Mouse (Mus musculus) heart, embryonic 13.5 days (tissue): ENCODE data around the gene Fgfr2. TPM values are rescaled to one million over a fixed set of nuclear protein-coding genes. Genes with fewer than 3 reads are reported as not detected.

Source experiments
- ATAC-seq: fragments of 200-750 bp; cut with Nextera tagmentation; 2 replicates; pipeline ENCODE4 v1.8.0; 2017; ENCODE audit warnings: moderate TSS enrichment; ENCODE audit not compliant: insufficient number of reproducible peaks, low FRiP score, low TSS enrichment; ENCODE audit errors: extremely low read depth
- H3K27ac ChIP-seq: fragments of 300-500 bp; sonication (generic); replicated peaks from 2 replicates; pipeline ENCODE4 v1.5.1; 2015; ENCODE audit warnings: moderate library complexity, mild to moderate bottlenecking, inconsistent platforms
- H3K27me3 ChIP-seq: fragments of 300-500 bp; sonication (generic); replicated peaks from 2 replicates; pipeline ENCODE4 v1.6.1; 2015; ENCODE audit warnings: mild to moderate bottlenecking, inconsistent platforms
- H3K36me3 ChIP-seq: fragments of 300-500 bp; sonication (generic); 2 replicates; pipeline ENCODE4 v1.6.1; 2015; ENCODE audit warnings: mild to moderate bottlenecking, inconsistent platforms
- H3K4me1 ChIP-seq: fragments of 300-500 bp; sonication (generic); 2 replicates; pipeline ENCODE4 v1.6.1; 2015; ENCODE audit warnings: inconsistent platforms
- H3K4me2 ChIP-seq: fragments of 300-500 bp; sonication (generic); 2 replicates; pipeline ENCODE4 v1.6.1; 2015; ENCODE audit warnings: inconsistent platforms, mild to moderate bottlenecking, moderate library complexity
- H3K4me3 ChIP-seq: fragments of 300-500 bp; sonication (generic); 2 replicates; pipeline ENCODE4 v1.5.1; 2015; ENCODE audit warnings: moderate library complexity, mild to moderate bottlenecking, inconsistent platforms
- H3K9ac ChIP-seq: fragments of 300-500 bp; sonication (generic); 2 replicates; pipeline ENCODE4 v1.6.1; 2015; ENCODE audit warnings: inconsistent platforms, mild to moderate bottlenecking, moderate library complexity
- H3K9me3 ChIP-seq: fragments of 300-500 bp; sonication (generic); 2 replicates; pipeline ENCODE4 v1.6.1; 2016; ENCODE audit warnings: inconsistent platforms
- WGBS: fragments of 180-500 bp; shearing (Covaris S2); methylation state at CpG from one replicate; pipeline ENCODE4 v1.1.7; 2015; ENCODE audit warnings: mixed read lengths; 5-methylcytosine and 5-hydroxymethylcytosine counted together
- polyA plus RNA-seq: library from polyadenylated mRNA; unstranded; fragments of >200 nt; fragmentation: Nextera tagmentation; extraction: Ambion mirVana; gene quantifications from 2 replicates; pipeline ENCODE4 v1.2.1, GENCODE M21; 2015

Fgfr2 gene
- polyA plus RNA-seq, 1 experiment from 2014 or later, result 22.5 TPM

GRCm38 (mm10) chr7:132931560-132932351 is 191.4 kb downstream of the Fgfr2 start:
- no peaks in the 10 kb centered on the region for H3K9me3 ChIP-seq
- under 1% methylated on average over 54 of the region's 55 CpGs for WGBS
- peak overlapping the region; percentile 98 for H3K27ac ChIP-seq
- ATAC-seq, result no peak
- H3K36me3 ChIP-seq, result no peaks in the 10 kb centered on the region
- H3K27me3 ChIP-seq, result no peaks in the 10 kb centered on the region
- H3K4me2 ChIP-seq, result peak overlapping the region; percentile 75
- peak overlapping the region; percentile 99 for H3K9ac ChIP-seq
- peak overlapping the region; percentile 96 for H3K4me3 ChIP-seq
- H3K4me1 ChIP-seq, result peaks cover 19% of the 10 kb centered on the region

- H3K36me3 ChIP-seq, result no peaks in the 10 kb centered on the region
- no peaks in the 10 kb centered on the region for H3K9me3 ChIP-seq
- under 1% methylated on average over 63 of the region's 93 CpGs for WGBS
- H3K27me3 ChIP-seq, result no peaks in the 10 kb centered on the region
- H3K4me2 ChIP-seq, result peak within 1 kb of the TSS; percentile 75
- ATAC-seq, result peak; percentile 100
- peak within 1 kb of the TSS; percentile 96 for H3K4me3 ChIP-seq
- peak within 1 kb of the TSS; percentile 99 for H3K9ac ChIP-seq
- peaks cover 19% of the 10 kb centered on the region for H3K4me1 ChIP-seq
- peak within 1 kb of the TSS; percentile 98 for H3K27ac ChIP-seq
Observed at GRCm38 (mm10) chr7:132930850-132931559, 192.1 kb downstream of the Fgfr2 start, which contains the start of gene Zranb1. Gene Zranb1, plus strand, starts transcription at chr7:132931142.

GRCm38 (mm10) chr7:132930055-132930454 is 193.1 kb downstream of the Fgfr2 start:
- Histone ChIP-seq H3K4me3 (peak overlapping the region; percentile 96), H3K27ac (peak overlapping the region; percentile 98), H3K27me3 (no peaks in the 10 kb centered on the region), H3K9ac (peak overlapping the region; percentile 99), H3K36me3 (no peaks in the 10 kb centered on the region), H3K4me2 (peak overlapping the region; percentile 74), H3K4me1 (peaks cover 19% of the 10 kb centered on the region), H3K9me3 (no peaks in the 10 kb centered on the region)
- 86% methylated on average over 5 of the region's 5 CpGs for WGBS
- no peak for ATAC-seq

- H3K4me3 ChIP-seq, result no peak overlapping the region
- H3K4me2 ChIP-seq, result no peak overlapping the region
- 51% methylated on average over 3 of the region's 3 CpGs for WGBS
- H3K4me1 ChIP-seq, result peaks cover 7% of the 10 kb centered on the region
- H3K27ac ChIP-seq, result no peak overlapping the region
- no peak for ATAC-seq
- no peaks in the 10 kb centered on the region for H3K36me3 ChIP-seq
- no peaks in the 10 kb centered on the region for H3K9me3 ChIP-seq
- H3K9ac ChIP-seq, result no peak overlapping the region
- H3K27me3 ChIP-seq, result no peaks in the 10 kb centered on the region
Observed at GRCm38 (mm10) chr7:132927201-132927600, 195.9 kb downstream of the Fgfr2 start.

- H3K4me2 ChIP-seq, result no peak overlapping the region
- WGBS, result 65% methylated on average over 2 of the region's 2 CpGs
- no peaks in the 10 kb centered on the region for H3K9me3 ChIP-seq
- no peak overlapping the region for H3K27ac ChIP-seq
- no peaks in the 10 kb centered on the region for H3K27me3 ChIP-seq
- ATAC-seq, result no peak
- H3K9ac ChIP-seq, result no peak overlapping the region
- no peaks in the 10 kb centered on the region for H3K36me3 ChIP-seq
- no peak overlapping the region for H3K4me3 ChIP-seq
- peaks cover 3% of the 10 kb centered on the region for H3K4me1 ChIP-seq
Observed at GRCm38 (mm10) chr7:132925227-132925626, 197.9 kb downstream of the Fgfr2 start.

GRCm38 (mm10) chr7:132921971-132922370 is 201.2 kb downstream of the Fgfr2 start:
- Histone ChIP-seq H3K9me3 (peaks cover 11% of the 10 kb centered on the region), H3K36me3 (peaks cover 5% of the 10 kb centered on the region; the same call in 1 of the 2 replicates), H3K4me2 (no peak overlapping the region), H3K27ac (no peak overlapping the region), H3K4me3 (no peak overlapping the region), H3K9ac (no peak overlapping the region), H3K27me3 (no peaks in the 10 kb centered on the region), H3K4me1 (no peaks in the 10 kb centered on the region)
- no peak for ATAC-seq
- WGBS, result 44% methylated on average over 3 of the region's 3 CpGs

- Histone ChIP-seq H3K27me3 (no peaks in the 10 kb centered on the region), H3K9ac (no peak overlapping the region), H3K36me3 (no peaks in the 10 kb centered on the region), H3K4me2 (no peak overlapping the region), H3K4me3 (no peak overlapping the region), H3K27ac (no peak overlapping the region), H3K4me1 (peaks cover 18% of the 10 kb centered on the region), H3K9me3 (0 out of 2 replicates have a peak, but pooled peaks cover 5% of the 10 kb centered on the region)
- 67% methylated on average over 3 of the region's 3 CpGs for WGBS
- no peak for ATAC-seq
Observed at GRCm38 (mm10) chr7:132903796-132904195, 219.4 kb downstream of the Fgfr2 start.

GRCm38 (mm10) chr7:132900826-132901531 is 222.2 kb downstream of the Fgfr2 start:
- no peaks in the 10 kb centered on the region for H3K27me3 ChIP-seq
- 33% methylated on average over 2 of the region's 2 CpGs for WGBS
- ATAC-seq, result peak; percentile 35; the same call in 1 of the 2 replicates
- peak overlapping the region; percentile 79 for H3K27ac ChIP-seq
- H3K9me3 ChIP-seq, result no peaks in the 10 kb centered on the region
- H3K4me3 ChIP-seq, result no peak overlapping the region
- H3K36me3 ChIP-seq, result no peaks in the 10 kb centered on the region
- no peak overlapping the region for H3K9ac ChIP-seq
- H3K4me2 ChIP-seq, result no peak overlapping the region
- H3K4me1 ChIP-seq, result peaks cover 26% of the 10 kb centered on the region

GRCm38 (mm10) chr7:132898234-132898633 is 224.9 kb downstream of the Fgfr2 start:
- Histone ChIP-seq H3K4me2 (no peak overlapping the region), H3K4me1 (peaks cover 41% of the 10 kb centered on the region), H3K36me3 (no peaks in the 10 kb centered on the region), H3K9ac (no peak overlapping the region), H3K27ac (no peak overlapping the region), H3K4me3 (no peak overlapping the region), H3K9me3 (no peaks in the 10 kb centered on the region; the same call in 1 of the 2 replicates), H3K27me3 (no peaks in the 10 kb centered on the region)
- ATAC-seq, result no peak
- WGBS, result 78% methylated on average over 2 of the region's 2 CpGs

GRCm38 (mm10) chr7:132897258-132897657 is 225.9 kb downstream of the Fgfr2 start:
- Histone ChIP-seq H3K4me1 (peaks cover 41% of the 10 kb centered on the region), H3K4me2 (no peak overlapping the region), H3K9ac (no peak overlapping the region), H3K27me3 (no peaks in the 10 kb centered on the region), H3K27ac (no peak overlapping the region; the same call in 1 of the 2 replicates), H3K9me3 (no peaks in the 10 kb centered on the region; the same call in 1 of the 2 replicates), H3K36me3 (no peaks in the 10 kb centered on the region), H3K4me3 (no peak overlapping the region)
- ATAC-seq, result no peak
- 82% methylated on average over 10 of the region's 10 CpGs for WGBS

GRCm38 (mm10) chr7:132896206-132896815 is 226.8 kb downstream of the Fgfr2 start:
- Histone ChIP-seq H3K9ac (no peak overlapping the region), H3K27me3 (no peaks in the 10 kb centered on the region), H3K4me3 (no peak overlapping the region), H3K27ac (peak overlapping the region; percentile 87), H3K36me3 (no peaks in the 10 kb centered on the region), H3K4me1 (peaks cover 35% of the 10 kb centered on the region), H3K4me2 (no peak overlapping the region), H3K9me3 (no peaks in the 10 kb centered on the region; the same call in 1 of the 2 replicates)
- ATAC-seq, result no peak
- 69% methylated on average over 9 of the region's 9 CpGs for WGBS
